Mouse (Mus musculus) stomach, postnatal 0 days (tissue): ENCODE data around the gene Mast4. TPM values are rescaled to one million over a fixed set of nuclear protein-coding genes. Genes with fewer than 3 reads are reported as not detected.

ENCODE experiments used
- ATAC-seq: fragments of 200-750 bp; cut with Nextera tagmentation; 2 replicates; pipeline ENCODE4 v1.8.0; 2017; ENCODE audit not compliant: low FRiP score, low TSS enrichment
- DNase-seq: peaks from one replicate; pipeline ENCODE4 v3.0.0-alpha.2; 2016; ENCODE audit warnings: low spot score
- H3K27ac ChIP-seq: fragments of 300-500 bp; sonication (generic); replicated peaks from 2 replicates; pipeline ENCODE4 v1.5.1; 2014; ENCODE audit warnings: mild to moderate bottlenecking, control low read depth
- H3K27me3 ChIP-seq: fragments of 300-500 bp; sonication (generic); 2 replicates; pipeline ENCODE4 v1.6.1; 2014; ENCODE audit warnings: low read length; ENCODE audit not compliant: control insufficient read depth, insufficient read depth
- H3K36me3 ChIP-seq: fragments of 300-500 bp; sonication (generic); 2 replicates; pipeline ENCODE4 v1.6.1; 2014; ENCODE audit warnings: low read length, mixed read lengths; ENCODE audit not compliant: control insufficient read depth, insufficient read depth
- H3K4me1 ChIP-seq: fragments of 300-500 bp; sonication (generic); replicated peaks from 2 replicates; pipeline ENCODE4 v1.6.1; 2014; ENCODE audit warnings: antibody characterized with exemption; ENCODE audit not compliant: control insufficient read depth, insufficient read depth
- H3K4me2 ChIP-seq: fragments of 300-500 bp; sonication (generic); replicated peaks from 2 replicates; pipeline ENCODE4 v1.6.1; 2014; ENCODE audit warnings: low read depth, mild to moderate bottlenecking, control low read depth, moderate library complexity
- H3K4me3 ChIP-seq: fragments of 300-500 bp; sonication (generic); 2 replicates; pipeline ENCODE4 v1.5.1; 2014; ENCODE audit warnings: low read depth, low read length, control low read depth
- H3K9ac ChIP-seq: fragments of 300-500 bp; sonication (generic); 2 replicates; pipeline ENCODE4 v1.6.1; 2014; ENCODE audit warnings: mild to moderate bottlenecking, low read length, control low read depth, mixed read lengths
- H3K9me3 ChIP-seq: fragments of 300-500 bp; sonication (generic); 2 replicates; pipeline ENCODE4 v1.6.1; 2016; ENCODE audit warnings: low read length; ENCODE audit not compliant: control insufficient read depth
- CTCF ChIP-seq: IDR thresholded peaks from 2 replicates; pipeline ENCODE4 v1.5.1; 2016; ENCODE audit warnings: antibody characterized with exemption, low read depth, mild to moderate bottlenecking, moderate library complexity
- EP300 ChIP-seq: optimal IDR thresholded peaks from 2 replicates; pipeline ENCODE3; 2016; ENCODE audit warnings: antibody characterized with exemption
- WGBS: fragments of 180-500 bp; shearing (Covaris S2); extraction: QIAGEN DNeasy Blood & Tissue Kit; methylation state at CpG from one replicate; pipeline ENCODE4 v1.1.7; 2014; 5-methylcytosine and 5-hydroxymethylcytosine counted together
- polyA plus RNA-seq: library from polyadenylated mRNA; unstranded; fragments of >200 nt; fragmentation: Nextera tagmentation; extraction: Ambion mirVana; gene quantifications from 2 replicates; pipeline ENCODE4 v1.2.1, GENCODE M21; 2015

Mast4 gene
- polyA plus RNA-seq, 1 experiment from 2014 or later = 18.2 TPM

- TF ChIP-seq EP300 (no peak), CTCF (peak; percentile 36)
- DNase-seq = no peak
- Histone ChIP-seq H3K27ac (no peak overlapping the region), H3K9me3 (no peaks in the 10 kb centered on the region), H3K27me3 (no peaks in the 10 kb centered on the region), H3K4me1 (no peaks in the 10 kb centered on the region), H3K36me3 (peaks cover 11% of the 10 kb centered on the region), H3K4me2 (no peak overlapping the region), H3K9ac (no peak overlapping the region), H3K4me3 (no peak overlapping the region)
- ATAC-seq = no peak
- WGBS = 94% methylated on average over 3 of the region's 3 CpGs
Measured at GRCm38 (mm10) chr13:102792157-102792556, 542.1 kb downstream of the Mast4 start.

GRCm38 (mm10) chr13:102790601-102791155 lies 543.6 kb downstream of the Mast4 start:
- Histone ChIP-seq H3K9ac (no peak overlapping the region), H3K36me3 (peaks cover 4% of the 10 kb centered on the region), H3K4me2 (no peak overlapping the region), H3K27ac (no peak overlapping the region), H3K4me3 (no peak overlapping the region), H3K9me3 (no peaks in the 10 kb centered on the region), H3K4me1 (no peaks in the 10 kb centered on the region), H3K27me3 (no peaks in the 10 kb centered on the region)
- DNase-seq (no peak), ATAC-seq (no peak)
- 66% methylated on average over 6 of the region's 6 CpGs for WGBS
- no peak for TF ChIP-seq CTCF
- no peak for TF ChIP-seq EP300

GRCm38 (mm10) chr13:102786666-102787230 lies 547.5 kb downstream of the Mast4 start:
- Histone ChIP-seq H3K4me1 (no peaks in the 10 kb centered on the region), H3K9ac (no peak overlapping the region), H3K4me3 (no peak overlapping the region), H3K4me2 (no peak overlapping the region), H3K36me3 (peaks cover 5% of the 10 kb centered on the region; the same call in 1 of the 2 replicates), H3K27me3 (no peaks in the 10 kb centered on the region), H3K9me3 (no peaks in the 10 kb centered on the region), H3K27ac (no peak overlapping the region)
- ATAC-seq (no peak), DNase-seq (no peak)
- TF ChIP-seq CTCF (no peak), EP300 (no peak)
- 76% methylated on average over 10 of the region's 10 CpGs for WGBS

- 62% methylated on average over 7 of the region's 7 CpGs for WGBS
- ATAC-seq (no peak), DNase-seq (no peak)
- no peak overlapping the region for H3K9ac ChIP-seq
- no peaks in the 10 kb centered on the region for H3K27me3 ChIP-seq
- peaks cover 6% of the 10 kb centered on the region; the same call in 1 of the 2 replicates for H3K36me3 ChIP-seq
- H3K9me3 ChIP-seq = no peaks in the 10 kb centered on the region
- no peak overlapping the region for H3K4me3 ChIP-seq
- no peak overlapping the region for H3K4me2 ChIP-seq
- H3K27ac ChIP-seq = no peak overlapping the region
- TF ChIP-seq EP300 = no peak
- no peak for TF ChIP-seq CTCF
- H3K4me1 ChIP-seq = no peaks in the 10 kb centered on the region
Measured at GRCm38 (mm10) chr13:102783531-102784310, 550.6 kb downstream of the Mast4 start.

- TF ChIP-seq CTCF = no peak
- TF ChIP-seq EP300 = no peak
- ATAC-seq = no peak
- 90% methylated on average over 3 of the region's 3 CpGs for WGBS
Measured at GRCm38 (mm10) chr13:102779275-102779674, 555.0 kb downstream of the Mast4 start.

GRCm38 (mm10) chr13:102778859-102779258 lies 555.4 kb downstream of the Mast4 start:
- no peaks in the 10 kb centered on the region for H3K4me1 ChIP-seq
- 0 out of 2 replicates have a peak, but pooled peaks cover 10% of the 10 kb centered on the region for H3K36me3 ChIP-seq
- 90% methylated on average over 3 of the region's 3 CpGs for WGBS
- TF ChIP-seq CTCF (no peak), EP300 (no peak)
- no peak overlapping the region for H3K4me2 ChIP-seq
- no peak overlapping the region for H3K4me3 ChIP-seq
- H3K27me3 ChIP-seq = no peaks in the 10 kb centered on the region
- no peak for ATAC-seq
- no peak for DNase-seq
- H3K9ac ChIP-seq = no peak overlapping the region
- no peak overlapping the region for H3K27ac ChIP-seq
- H3K9me3 ChIP-seq = no peaks in the 10 kb centered on the region

More at GRCm38 (mm10) chr13:102779275-102779674, 555.0 kb downstream of the Mast4 start:
- H3K4me1 ChIP-seq = no peaks in the 10 kb centered on the region
- no peaks in the 10 kb centered on the region for H3K9me3 ChIP-seq
- H3K27ac ChIP-seq = no peak overlapping the region
- no peak for DNase-seq
- no peak overlapping the region for H3K4me2 ChIP-seq
- H3K27me3 ChIP-seq = no peaks in the 10 kb centered on the region
- no peak overlapping the region for H3K4me3 ChIP-seq
- H3K36me3 ChIP-seq = 0 out of 2 replicates have a peak, but pooled peaks cover 10% of the 10 kb centered on the region
- H3K9ac ChIP-seq = no peak overlapping the region
